Mouse (Mus musculus) cerebellum, adult 2 months (tissue): ENCODE results near the gene Ap1ar. TPM values are rescaled to one million over a fixed set of nuclear protein-coding genes. Genes with fewer than 3 reads are reported as not detected.
A peak's percentile ranks its signal among the peaks of the same experiment; 100 is the strongest.

ENCODE experiments used
- DNase-seq, 2 experiments: peaks; one replicate each; pipeline ENCODE4 v3.0.0; 2021
- H3K27ac ChIP-seq: fragments of 200-500 bp; 2 replicates; pipeline ENCODE4 v1.5.1; 2012; ENCODE audit warnings: low read length, control low read depth, inconsistent platforms; ENCODE audit not compliant: insufficient read depth
- H3K27me3 ChIP-seq: fragments of 200-500 bp; 2 replicates; pipeline ENCODE4 v1.6.1; 2012; ENCODE audit warnings: inconsistent platforms, mild to moderate bottlenecking, low read length, moderate library complexity; ENCODE audit not compliant: control insufficient read depth, insufficient read depth
- H3K4me1 ChIP-seq: fragments of 200-500 bp; 2 replicates; pipeline ENCODE4 v1.6.1; 2011; ENCODE audit warnings: low read length; ENCODE audit not compliant: control insufficient read depth, insufficient read depth
- H3K4me3 ChIP-seq: fragments of 200-500 bp; replicated peaks from 2 replicates; pipeline ENCODE3; 2011; ENCODE audit warnings: mild to moderate bottlenecking, low read depth, low read length, control low read depth; ENCODE audit not compliant: insufficient read depth
- CTCF ChIP-seq: fragments of 200-500 bp; IDR thresholded peaks from 2 replicates; pipeline ENCODE4 v1.5.1; 2011; ENCODE audit warnings: low read depth, mild to moderate bottlenecking, control low read depth, low read length, moderate library complexity, borderline replicate concordance; ENCODE audit not compliant: insufficient read depth
- POLR2A ChIP-seq: fragments of 200-500 bp; IDR thresholded peaks from 2 replicates; pipeline ENCODE4 v1.6.1; 2011; ENCODE audit warnings: low read length, control low read depth, borderline replicate concordance; ENCODE audit not compliant: insufficient read depth
- WGBS: fragments of 180-500 bp; shearing (Covaris S2); methylation state at CpG from one replicate; pipeline ENCODE4 v1.1.7; 2018; 5-methylcytosine and 5-hydroxymethylcytosine counted together
- polyA plus RNA-seq: library from polyadenylated mRNA; depleted of rRNA; stranded (reverse); fragments of >200 nt; gene quantifications from 2 replicates; pipeline ENCODE4 v1.2.3, GENCODE M21; 2012; rRNA removed

The Ap1ar gene
- polyA plus RNA-seq, 1 experiment, result 52.8 TPM

DNA sequence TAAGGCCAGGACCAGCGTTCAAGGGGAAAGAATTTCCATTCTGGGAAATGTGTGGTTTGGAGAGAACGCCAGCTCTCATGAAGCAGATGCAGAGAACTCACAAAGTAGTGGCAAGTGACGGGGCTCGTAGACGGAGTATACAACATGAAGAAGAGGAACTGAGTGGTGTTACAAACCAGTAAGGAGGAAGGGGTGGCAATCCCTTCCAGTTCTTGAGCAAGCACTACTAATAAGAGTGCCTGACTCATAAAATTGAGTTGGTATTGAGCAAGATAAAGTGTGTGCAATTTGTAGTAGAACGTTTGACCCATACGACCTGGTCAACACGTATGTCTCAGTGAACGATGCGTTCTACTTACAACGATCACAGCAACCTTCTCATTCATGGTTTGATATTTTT, 68.2 kb downstream of the Ap1ar start:
- H3K27ac ChIP-seq, result no peak overlapping the region
- no peak for DNase-seq
- H3K4me1 ChIP-seq, result no peaks in the 10 kb centered on the region
- no peak overlapping the region for H3K4me3 ChIP-seq
- WGBS, result 87% methylated on average over 11 of the region's 11 CpGs
- no peak for TF ChIP-seq CTCF
- no peak for TF ChIP-seq POLR2A
- no peaks in the 10 kb centered on the region for H3K27me3 ChIP-seq

DNA sequence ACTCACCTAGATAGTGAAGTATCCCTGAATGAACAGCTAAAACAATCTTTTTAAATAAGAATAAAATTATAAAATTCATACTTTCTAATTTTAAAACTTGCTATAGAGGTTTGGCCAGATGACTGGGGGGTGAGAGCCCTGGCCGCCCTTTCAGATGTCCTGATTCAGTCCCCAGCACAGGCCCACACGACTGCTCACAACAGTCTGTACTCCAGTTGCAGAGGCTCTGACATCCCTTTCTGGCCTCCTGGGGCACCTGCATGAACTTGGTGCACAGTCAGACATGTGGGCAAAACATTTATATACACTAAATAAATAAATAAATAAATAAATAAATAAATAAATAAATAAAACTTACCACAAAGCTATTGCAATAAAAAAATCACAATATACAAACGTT, 71.4 kb downstream of the Ap1ar start:
- WGBS, result 73% methylated on average over 3 of the region's 3 CpGs
- Histone ChIP-seq H3K27ac (no peak overlapping the region), H3K27me3 (no peaks in the 10 kb centered on the region), H3K4me1 (no peaks in the 10 kb centered on the region), H3K4me3 (no peak overlapping the region)
- DNase-seq, result no peak
- TF ChIP-seq CTCF, result no peak

DNA sequence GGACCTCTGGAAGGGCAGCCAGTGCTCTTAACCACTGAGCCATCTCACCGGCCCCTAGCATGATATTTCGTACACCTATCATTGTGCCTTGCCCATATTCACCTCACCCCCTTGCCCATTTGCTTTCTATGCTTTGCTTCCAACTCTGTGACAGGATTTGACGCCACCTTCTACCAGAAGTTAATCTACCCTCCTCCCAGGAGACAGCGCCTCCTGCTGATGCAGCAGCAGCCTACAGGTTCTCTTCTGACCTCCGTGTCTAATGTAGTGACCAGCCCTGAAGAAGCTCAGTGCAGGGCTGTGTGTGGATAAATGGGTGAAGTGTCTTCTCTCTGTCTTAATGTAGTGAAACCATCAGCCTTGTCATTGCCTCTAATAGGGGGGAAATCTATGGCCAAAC, 72.8 kb downstream of the Ap1ar start:
- whole genome bisulfite sequencing, result 64% methylated on average over 5 of the region's 5 CpGs
- H3K27me3 ChIP-seq, result no peaks in the 10 kb centered on the region; the same call in 1 of the 2 replicates
- TF ChIP-seq CTCF (no peak), POLR2A (no peak)
- H3K4me1 ChIP-seq, result no peaks in the 10 kb centered on the region
- DNase-seq, result no peak
- H3K4me3 ChIP-seq, result no peak overlapping the region
- no peak overlapping the region for H3K27ac ChIP-seq

GRCm38 (mm10) chr3:127763076-127763612, 74.2 kb downstream of the Ap1ar start:
- WGBS, result 22% methylated on average over 7 of the region's 7 CpGs
- peak; percentile 53; the same call in 1 of the 2 replicates for TF ChIP-seq CTCF
- no peak for TF ChIP-seq POLR2A
- DNase-seq, result peak; percentile 43 to 46

GRCm38 (mm10) chr3:127762403-127762802, 74.9 kb downstream of the Ap1ar start:
- Histone ChIP-seq H3K27me3 (no peaks in the 10 kb centered on the region; the same call in 1 of the 2 replicates), H3K4me3 (no peak overlapping the region), H3K4me1 (no peaks in the 10 kb centered on the region), H3K27ac (no peak overlapping the region)
- DNase-seq, result no peak
- TF ChIP-seq POLR2A, result no peak
- TF ChIP-seq CTCF, result no peak
- WGBS, result 65% methylated on average over 8 of the region's 8 CpGs

More at GRCm38 (mm10) chr3:127763076-127763612, 74.2 kb downstream of the Ap1ar start:
- Histone ChIP-seq H3K4me1 (no peaks in the 10 kb centered on the region), H3K27ac (no peak overlapping the region), H3K27me3 (no peaks in the 10 kb centered on the region; the same call in 1 of the 2 replicates), H3K4me3 (no peak overlapping the region)

DNA sequence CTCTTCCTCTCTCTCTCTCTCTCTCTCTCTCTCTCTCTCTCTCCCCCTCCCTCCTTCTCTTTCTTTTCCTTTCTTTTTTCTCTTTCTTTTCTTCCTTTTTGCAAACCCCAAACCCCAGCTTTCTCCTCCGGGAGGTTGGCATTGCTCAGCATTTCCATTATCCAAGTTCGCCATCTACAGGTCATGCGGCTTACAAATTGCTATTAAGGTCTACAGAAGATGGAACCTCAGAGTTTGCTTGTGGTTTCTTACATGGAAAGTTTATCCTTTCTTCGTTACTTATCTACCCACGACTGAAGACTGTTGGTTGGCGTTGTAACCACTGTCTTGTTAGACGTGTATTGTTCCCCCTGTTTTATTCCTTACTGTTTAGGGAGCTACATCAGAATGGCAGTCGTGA, 78.1 kb downstream of the Ap1ar start:
- no peak overlapping the region for H3K4me3 ChIP-seq
- peak; percentile 40; the same call in 1 of the 2 replicates for TF ChIP-seq CTCF
- no peak for TF ChIP-seq POLR2A
- no peak overlapping the region for H3K27ac ChIP-seq
- no peaks in the 10 kb centered on the region for H3K4me1 ChIP-seq
- no peaks in the 10 kb centered on the region; the same call in 1 of the 2 replicates for H3K27me3 ChIP-seq
- 15% methylated on average over 8 of the region's 8 CpGs for WGBS
- peak; percentile 5 to 11 for DNase-seq

DNA sequence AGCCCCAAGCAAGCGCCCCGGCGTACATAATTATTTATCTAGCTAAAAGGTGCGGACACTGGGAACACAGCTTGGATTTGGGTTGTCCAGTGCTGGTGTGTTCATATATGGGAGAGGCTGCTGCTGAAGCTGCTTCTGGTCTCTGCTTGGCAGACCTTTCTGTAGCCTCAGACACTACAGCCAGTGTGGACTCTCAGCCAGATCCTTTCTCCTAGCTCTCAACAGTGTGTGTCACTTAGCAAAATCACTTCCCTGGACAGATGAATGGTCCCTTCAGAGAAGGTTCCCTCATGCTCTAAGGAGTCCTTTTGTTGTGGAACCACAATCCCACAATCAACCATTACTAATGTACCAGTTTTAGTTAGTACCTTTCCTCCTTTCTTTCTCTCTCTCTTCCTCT, 78.5 kb downstream of the Ap1ar start:
- Histone ChIP-seq H3K4me3 (no peak overlapping the region), H3K27me3 (no peaks in the 10 kb centered on the region; the same call in 1 of the 2 replicates), H3K27ac (no peak overlapping the region), H3K4me1 (no peaks in the 10 kb centered on the region)
- no peak for DNase-seq
- 79% methylated on average over 4 of the region's 4 CpGs for WGBS
- TF ChIP-seq POLR2A (no peak), CTCF (no peak)

DNA sequence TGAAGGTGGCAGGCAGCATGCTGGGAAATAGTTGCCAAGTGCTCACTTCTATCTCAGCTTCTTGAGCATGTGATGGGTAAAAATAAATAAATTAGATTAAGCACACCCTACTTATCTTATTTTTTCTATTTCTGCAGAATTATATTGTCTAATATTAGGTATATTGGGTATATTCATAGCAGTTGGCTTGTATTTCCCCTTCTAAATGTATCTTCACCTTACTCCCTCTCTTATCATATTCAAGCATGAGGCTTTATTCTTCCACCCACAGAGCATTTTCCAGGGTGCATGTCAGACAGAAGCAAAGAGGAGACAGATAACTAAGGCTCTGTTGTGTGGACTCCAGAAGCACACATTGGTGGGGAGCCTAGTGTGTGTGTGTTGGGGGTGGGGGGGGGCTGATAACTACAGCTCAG, 79.4 kb downstream of the Ap1ar start:
- no peak for DNase-seq
- Histone ChIP-seq H3K4me3 (no peak overlapping the region), H3K27me3 (no peaks in the 10 kb centered on the region; the same call in 1 of the 2 replicates), H3K27ac (no peak overlapping the region), H3K4me1 (no peaks in the 10 kb centered on the region)
- TF ChIP-seq POLR2A, result no peak
- TF ChIP-seq CTCF, result no peak

Other genes starting within 250 kb of the Ap1ar start
- gene Neurog2, start 204.4 kb downstream of the Ap1ar start, polyA plus RNA-seq, result 0.31 and 0.49 TPM in 2 replicates
- 1.8 and 2.0 TPM in 2 replicates for gene Alpk1, start 57.0 kb downstream of the Ap1ar start, polyA plus RNA-seq
- 3.9 and 4.3 TPM in 2 replicates for gene Tifa, start 47.7 kb downstream of the Ap1ar start, polyA plus RNA-seq
- 1.6 and 1.9 TPM in 2 replicates for gene Fam241a, start 58.8 kb upstream of the Ap1ar start, polyA plus RNA-seq